Mouse (Mus musculus) hindbrain, embryonic 10.5 days (tissue): Measurements from ENCODE around the gene Gng7. TPM values are rescaled to one million over a fixed set of nuclear protein-coding genes. Genes with fewer than 3 reads are reported as not detected.

Experiments
- DNase-seq: peaks from one replicate; pipeline ENCODE4 v3.0.0-alpha.2; 2017; ENCODE audit warnings: low spot score
- H3K27ac ChIP-seq: fragments of 300-500 bp; sonication (generic); 2 replicates; pipeline ENCODE4 v1.5.1; 2016; ENCODE audit warnings: mild to moderate bottlenecking, moderate library complexity
- H3K27me3 ChIP-seq: fragments of 300-500 bp; sonication (generic); 2 replicates; pipeline ENCODE4 v1.6.1; 2016; ENCODE audit warnings: mild to moderate bottlenecking; ENCODE audit not compliant: poor library complexity, insufficient read depth, severe bottlenecking
- H3K36me3 ChIP-seq: fragments of 300-500 bp; sonication (generic); 2 replicates; pipeline ENCODE4 v1.6.1; 2016; ENCODE audit warnings: mild to moderate bottlenecking, moderate library complexity
- H3K4me1 ChIP-seq: fragments of 300-500 bp; sonication (generic); replicated peaks from 2 replicates; pipeline ENCODE4 v1.6.1; 2016; ENCODE audit warnings: mild to moderate bottlenecking
- H3K4me3 ChIP-seq: fragments of 300-500 bp; sonication (generic); 2 replicates; pipeline ENCODE4 v1.5.1; 2016; ENCODE audit warnings: mild to moderate bottlenecking, moderate library complexity
- H3K9me3 ChIP-seq: fragments of 300-500 bp; sonication (generic); 2 replicates; pipeline ENCODE4 v1.6.1; 2016; ENCODE audit warnings: mild to moderate bottlenecking, moderate library complexity
- WGBS: fragments of 180-500 bp; shearing (Covaris S2); methylation state at CpG from one replicate; pipeline ENCODE4 v1.1.7; 2016; 5-methylcytosine and 5-hydroxymethylcytosine counted together
- polyA plus RNA-seq: library from polyadenylated mRNA; unstranded; fragments of >200 nt; fragmentation: Nextera tagmentation; extraction: Ambion mirVana; gene quantifications from 2 replicates; pipeline ENCODE4 v1.2.1, GENCODE M21; 2016

Gng7 gene
- polyA plus RNA-seq, 1 experiment from 2014 or later: 8.6 TPM

- H3K4me1 ChIP-seq: peaks cover 12% of the 10 kb centered on the region
- DNase-seq: peak; percentile 75
- no peak overlapping the region for H3K27ac ChIP-seq
- WGBS: 37% methylated on average over 13 of the region's 13 CpGs
- H3K36me3 ChIP-seq: peaks cover 44% of the 10 kb centered on the region
- no peak overlapping the region for H3K4me3 ChIP-seq
- no peaks in the 10 kb centered on the region for H3K27me3 ChIP-seq
- H3K9me3 ChIP-seq: no peaks in the 10 kb centered on the region
Observed at GRCm38 (mm10) chr10:81041458-81042175, 26.9 kb upstream of the Gng7 start.

- peak within 1 kb of the TSS; percentile 86 for H3K27ac ChIP-seq
- H3K9me3 ChIP-seq: no peaks in the 10 kb centered on the region
- H3K27me3 ChIP-seq: no peaks in the 10 kb centered on the region
- H3K4me1 ChIP-seq: peaks cover 14% of the 10 kb centered on the region
- DNase-seq: peak; percentile 98
- 1% methylated on average over 35 of the region's 35 CpGs for WGBS
- H3K36me3 ChIP-seq: peaks cover 7% of the 10 kb centered on the region; the same call in 1 of the 2 replicates
- H3K4me3 ChIP-seq: peak within 1 kb of the TSS; percentile 67
Observed at GRCm38 (mm10) chr10:81036988-81037580, 22.3 kb upstream of the Gng7 start, which contains the start of gene Slc39a3. Slc39a3 (minus strand) TSS chr10:81037426.

GRCm38 (mm10) chr10:81036251-81036650 lies 21.5 kb upstream of the Gng7 start:
- Histone ChIP-seq H3K27ac (no peak overlapping the region), H3K9me3 (no peaks in the 10 kb centered on the region), H3K27me3 (no peaks in the 10 kb centered on the region), H3K4me1 (peaks cover 14% of the 10 kb centered on the region), H3K4me3 (no peak overlapping the region), H3K36me3 (peaks cover 13% of the 10 kb centered on the region)
- 78% methylated on average over 7 of the region's 7 CpGs for WGBS
- DNase-seq: no peak

- WGBS: 87% methylated on average over 10 of the region's 10 CpGs
Observed at GRCm38 (mm10) chr10:81033586-81033985, 18.8 kb upstream of the Gng7 start.

GRCm38 (mm10) chr10:81029031-81029430 lies 14.3 kb upstream of the Gng7 start:
- peaks cover 11% of the 10 kb centered on the region for H3K4me1 ChIP-seq
- H3K9me3 ChIP-seq: no peaks in the 10 kb centered on the region
- DNase-seq: no peak
- peaks cover 31% of the 10 kb centered on the region for H3K27me3 ChIP-seq
- WGBS: 72% methylated on average over 10 of the region's 10 CpGs
- H3K27ac ChIP-seq: 0 out of 2 replicates have a peak overlapping the region, but pooled peaks have one; percentile 5
- no peak overlapping the region for H3K4me3 ChIP-seq
- peaks cover 28% of the 10 kb centered on the region for H3K36me3 ChIP-seq

More at GRCm38 (mm10) chr10:81033586-81033985, 18.8 kb upstream of the Gng7 start:
- H3K27me3 ChIP-seq: no peaks in the 10 kb centered on the region
- peaks cover 28% of the 10 kb centered on the region for H3K36me3 ChIP-seq
- peaks cover 14% of the 10 kb centered on the region for H3K4me1 ChIP-seq
- no peaks in the 10 kb centered on the region for H3K9me3 ChIP-seq
- no peak overlapping the region for H3K27ac ChIP-seq
- no peak for DNase-seq
- H3K4me3 ChIP-seq: no peak overlapping the region

- Histone ChIP-seq H3K36me3 (peaks cover 28% of the 10 kb centered on the region), H3K4me1 (peaks cover 11% of the 10 kb centered on the region), H3K27ac (no peak overlapping the region), H3K4me3 (no peak overlapping the region), H3K27me3 (peaks cover 39% of the 10 kb centered on the region), H3K9me3 (no peaks in the 10 kb centered on the region)
- DNase-seq: no peak
Observed at GRCm38 (mm10) chr10:81028219-81028618, 13.5 kb upstream of the Gng7 start.

- no peak for DNase-seq
- Histone ChIP-seq H3K4me3 (no peak overlapping the region), H3K4me1 (peaks cover 11% of the 10 kb centered on the region), H3K27me3 (peaks cover 47% of the 10 kb centered on the region), H3K9me3 (no peaks in the 10 kb centered on the region), H3K36me3 (peaks cover 22% of the 10 kb centered on the region), H3K27ac (no peak overlapping the region)
- WGBS: 73% methylated on average over 4 of the region's 4 CpGs
Observed at GRCm38 (mm10) chr10:81027331-81027730, 12.6 kb upstream of the Gng7 start.

- Histone ChIP-seq H3K4me3 (no peak overlapping the region), H3K36me3 (peaks cover 20% of the 10 kb centered on the region), H3K27me3 (peaks cover 52% of the 10 kb centered on the region), H3K9me3 (no peaks in the 10 kb centered on the region), H3K27ac (no peak overlapping the region), H3K4me1 (peaks cover 15% of the 10 kb centered on the region)
- no peak for DNase-seq
- WGBS: 95% methylated on average over 5 of the region's 5 CpGs
Observed at GRCm38 (mm10) chr10:81026857-81027256, 12.1 kb upstream of the Gng7 start.

GRCm38 (mm10) chr10:81025639-81026275 lies 11.0 kb upstream of the Gng7 start, which contains the start of gene Diras1:
Diras1 (minus strand) TSS chr10:81025662.
- peak within 1 kb of the TSS; percentile 57 for H3K4me3 ChIP-seq
- H3K4me1 ChIP-seq: peaks cover 19% of the 10 kb centered on the region
- 51% methylated on average over 12 of the region's 12 CpGs for WGBS
- no peak for DNase-seq
- peak within 1 kb of the TSS; percentile 81 for H3K27ac ChIP-seq
- H3K9me3 ChIP-seq: no peaks in the 10 kb centered on the region
- H3K27me3 ChIP-seq: peaks cover 63% of the 10 kb centered on the region
- peaks cover 10% of the 10 kb centered on the region for H3K36me3 ChIP-seq

- Histone ChIP-seq H3K4me3 (peak overlapping the region; percentile 57), H3K27ac (peak overlapping the region; percentile 81), H3K4me1 (peaks cover 19% of the 10 kb centered on the region), H3K36me3 (0 out of 2 replicates have a peak, but pooled peaks cover 4% of the 10 kb centered on the region), H3K9me3 (no peaks in the 10 kb centered on the region), H3K27me3 (peaks cover 68% of the 10 kb centered on the region)
- DNase-seq: no peak
- WGBS: 2% methylated on average over 36 of the region's 43 CpGs
Observed at GRCm38 (mm10) chr10:81025047-81025621, 10.4 kb upstream of the Gng7 start.

- H3K27ac ChIP-seq: peak overlapping the region; percentile 81
- H3K4me1 ChIP-seq: peaks cover 24% of the 10 kb centered on the region
- H3K36me3 ChIP-seq: no peaks in the 10 kb centered on the region
- peaks cover 68% of the 10 kb centered on the region for H3K27me3 ChIP-seq
- H3K4me3 ChIP-seq: peak overlapping the region; percentile 57
- 71% methylated on average over 5 of the region's 5 CpGs for WGBS
- no peaks in the 10 kb centered on the region for H3K9me3 ChIP-seq
- no peak for DNase-seq
Observed at GRCm38 (mm10) chr10:81024346-81024937, 9.7 kb upstream of the Gng7 start.

GRCm38 (mm10) chr10:81022744-81023143 lies 8.0 kb upstream of the Gng7 start:
- WGBS: 65% methylated on average over 8 of the region's 8 CpGs
- no peaks in the 10 kb centered on the region for H3K36me3 ChIP-seq
- H3K27ac ChIP-seq: no peak overlapping the region
- H3K4me3 ChIP-seq: no peak overlapping the region
- DNase-seq: no peak
- H3K4me1 ChIP-seq: peaks cover 26% of the 10 kb centered on the region
- peaks cover 68% of the 10 kb centered on the region for H3K27me3 ChIP-seq
- H3K9me3 ChIP-seq: no peaks in the 10 kb centered on the region
